Mouse (Mus musculus) forebrain, embryonic 13.5 days (tissue): ENCODE measurements around the gene Scd1. TPM values are rescaled to one million over a fixed set of nuclear protein-coding genes. Genes with fewer than 3 reads are reported as not detected.
"Not testable (repeated sequence)": the region's sequence is repeated elsewhere in the genome, so short reads cannot be mapped to it uniquely, and the experiment has no call there.

Source experiments
- ATAC-seq: fragments of 200-750 bp; cut with Nextera tagmentation; 2 replicates; pipeline ENCODE4 v1.8.0; 2017
- H3K27ac ChIP-seq: fragments of 300-500 bp; sonication (generic); 2 replicates; pipeline ENCODE4 v1.5.1; 2015; ENCODE audit warnings: inconsistent platforms, mild to moderate bottlenecking, moderate library complexity
- H3K27me3 ChIP-seq: fragments of 300-500 bp; sonication (generic); 2 replicates; pipeline ENCODE4 v1.6.1; 2015; ENCODE audit warnings: mild to moderate bottlenecking, inconsistent platforms
- H3K36me3 ChIP-seq: fragments of 300-500 bp; sonication (generic); 2 replicates; pipeline ENCODE4 v1.6.1; 2015; ENCODE audit warnings: mild to moderate bottlenecking, inconsistent platforms; ENCODE audit not compliant: poor library complexity, severe bottlenecking
- H3K4me1 ChIP-seq: fragments of 300-500 bp; sonication (generic); 2 replicates; pipeline ENCODE4 v1.6.1; 2015; ENCODE audit warnings: inconsistent platforms
- H3K4me2 ChIP-seq: fragments of 300-500 bp; sonication (generic); 2 replicates; pipeline ENCODE4 v1.6.1; 2015; ENCODE audit warnings: inconsistent platforms, mild to moderate bottlenecking, moderate library complexity
- H3K4me3 ChIP-seq: fragments of 300-500 bp; sonication (generic); 2 replicates; pipeline ENCODE4 v1.5.1; 2015; ENCODE audit warnings: mild to moderate bottlenecking, inconsistent platforms
- H3K9ac ChIP-seq: fragments of 300-500 bp; sonication (generic); 2 replicates; pipeline ENCODE4 v1.6.1; 2015; ENCODE audit warnings: mild to moderate bottlenecking, inconsistent platforms
- H3K9me3 ChIP-seq: fragments of 300-500 bp; sonication (generic); replicated peaks from 2 replicates; pipeline ENCODE4 v1.6.1; 2016; ENCODE audit warnings: inconsistent platforms
- WGBS: fragments of 180-500 bp; shearing (Covaris S2); methylation state at CpG from one replicate; pipeline ENCODE4 v1.1.7; 2015; 5-methylcytosine and 5-hydroxymethylcytosine counted together
- polyA plus RNA-seq: library from polyadenylated mRNA; unstranded; fragments of >200 nt; fragmentation: Nextera tagmentation; extraction: Ambion mirVana; gene quantifications from 2 replicates; pipeline ENCODE4 v1.2.1, GENCODE M21; 2015

Gene Scd1
- polyA plus RNA-seq, 1 experiment from 2014 or later, result 3.0 TPM

DNA sequence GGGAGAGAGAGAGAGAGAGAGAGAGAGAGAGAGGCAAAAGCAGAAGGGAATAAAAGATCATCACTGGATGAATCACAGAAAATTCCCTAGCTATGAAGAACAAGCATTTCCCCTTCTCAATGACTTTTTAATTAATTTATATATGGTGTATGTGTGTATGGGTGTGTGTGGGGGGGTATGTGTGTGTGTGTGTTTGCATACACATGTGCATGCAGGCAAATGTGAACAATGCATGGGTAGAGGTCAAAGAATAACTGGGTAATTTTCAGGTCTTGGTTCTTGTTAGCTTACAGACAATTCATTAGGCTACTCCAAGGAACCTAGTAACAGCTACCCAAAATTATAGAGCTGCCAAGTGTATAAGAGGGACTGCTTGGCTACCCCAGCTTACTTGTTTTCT lies 28.6 kb downstream of the Scd1 start:
- no peak overlapping the region for H3K4me2 ChIP-seq

DNA sequence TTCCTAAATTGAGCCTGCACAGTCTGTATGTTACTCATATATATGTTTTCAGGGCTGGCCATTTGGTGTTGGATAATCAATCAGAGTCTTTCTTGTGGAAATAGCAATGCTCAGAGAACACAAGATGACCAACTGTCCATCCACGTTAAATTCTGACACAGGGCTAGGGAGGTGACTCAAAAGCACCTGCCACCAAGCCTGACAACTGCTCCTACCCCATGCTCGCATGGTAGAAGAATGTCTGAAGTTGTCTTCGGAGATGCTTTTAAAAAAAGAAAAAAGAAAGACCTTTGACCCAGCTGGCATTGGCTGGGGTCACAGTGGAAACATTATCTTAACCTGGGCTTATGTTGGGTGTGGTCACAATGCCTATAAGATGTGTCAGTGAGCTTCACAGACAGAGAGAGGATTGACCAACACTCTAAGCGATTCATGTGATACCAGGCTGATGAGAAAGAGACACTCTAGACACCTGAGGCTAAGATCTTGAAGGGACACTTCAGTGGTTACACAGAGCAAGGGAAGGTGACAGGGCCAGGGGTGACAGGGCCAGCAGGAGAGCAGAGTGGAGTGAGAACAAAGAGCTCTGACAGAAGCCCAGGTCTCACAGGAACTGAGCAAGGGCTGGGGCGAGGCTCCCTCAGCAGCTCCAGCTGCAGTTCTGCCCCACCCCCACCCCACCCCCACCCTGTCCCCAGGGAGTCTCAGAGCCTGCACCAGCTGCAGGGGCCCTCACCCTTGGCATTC lies 29.9 kb downstream of the Scd1 start:
- 57% methylated on average over 5 of the region's 5 CpGs for WGBS
- Histone ChIP-seq H3K27ac (no peak overlapping the region), H3K9me3 (no peaks in the 10 kb centered on the region), H3K9ac (no peak overlapping the region), H3K27me3 (no peaks in the 10 kb centered on the region), H3K4me3 (no peak overlapping the region), H3K4me2 (no peak overlapping the region), H3K36me3 (no peaks in the 10 kb centered on the region), H3K4me1 (no peaks in the 10 kb centered on the region)
- no peak for ATAC-seq

More for the DNA sequence above, 28.6 kb downstream of the Scd1 start:
- no peak for ATAC-seq
- Histone ChIP-seq H3K36me3 (no peaks in the 10 kb centered on the region), H3K27me3 (no peaks in the 10 kb centered on the region), H3K9me3 (no peaks in the 10 kb centered on the region), H3K4me3 (no peak overlapping the region), H3K27ac (no peak overlapping the region), H3K4me1 (no peaks in the 10 kb centered on the region), H3K9ac (no peak overlapping the region)

DNA sequence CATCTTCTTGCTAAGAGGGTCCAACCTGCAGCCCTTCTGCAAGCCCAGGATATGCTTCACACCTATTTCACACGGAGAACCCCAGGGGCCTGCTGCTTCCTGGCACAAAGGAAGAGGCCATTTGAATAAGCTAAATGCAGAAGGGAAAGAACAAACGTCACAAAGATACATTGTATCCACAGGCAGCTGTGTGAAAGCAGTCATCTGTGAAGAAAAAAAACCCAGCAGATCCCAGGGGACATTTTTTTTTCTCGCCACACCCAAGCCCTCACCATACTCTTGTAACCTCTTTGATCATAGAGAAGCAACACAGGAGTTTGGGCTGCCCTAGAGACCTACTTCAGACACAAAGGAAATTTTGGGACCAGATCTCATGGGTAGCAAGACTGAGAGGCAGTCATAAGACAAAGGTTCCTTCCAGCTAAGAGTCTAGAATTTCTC lies 31.1 kb downstream of the Scd1 start:
- no peaks in the 10 kb centered on the region for H3K9me3 ChIP-seq
- no peaks in the 10 kb centered on the region for H3K27me3 ChIP-seq
- no peak for ATAC-seq
- 22% methylated on average over 3 of the region's 3 CpGs for WGBS
- no peaks in the 10 kb centered on the region for H3K4me1 ChIP-seq
- H3K4me2 ChIP-seq, result no peak overlapping the region
- no peak overlapping the region for H3K27ac ChIP-seq
- no peak overlapping the region for H3K9ac ChIP-seq
- no peaks in the 10 kb centered on the region for H3K36me3 ChIP-seq
- H3K4me3 ChIP-seq, result no peak overlapping the region

DNA sequence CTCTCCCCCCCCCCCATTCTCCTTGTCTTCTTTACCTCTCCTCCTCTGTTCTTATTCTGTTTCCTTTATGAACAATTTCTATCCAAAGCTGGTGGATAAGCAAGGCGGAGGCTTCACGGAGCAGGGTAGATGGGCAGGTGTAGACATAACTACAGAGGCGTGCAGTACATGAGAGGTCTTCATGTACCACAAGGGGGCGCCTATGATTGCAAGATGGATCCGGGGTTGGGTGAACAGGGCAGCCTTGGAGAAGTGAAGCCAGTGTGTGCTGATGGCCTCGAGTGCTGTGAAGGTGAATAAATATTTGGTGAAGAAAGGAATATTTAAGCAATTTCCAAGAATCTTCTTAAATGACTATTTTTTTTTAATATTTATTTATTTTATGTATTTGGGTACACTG lies 34.7 kb downstream of the Scd1 start:
- WGBS, result 21% methylated on average over 6 of the region's 6 CpGs

DNA sequence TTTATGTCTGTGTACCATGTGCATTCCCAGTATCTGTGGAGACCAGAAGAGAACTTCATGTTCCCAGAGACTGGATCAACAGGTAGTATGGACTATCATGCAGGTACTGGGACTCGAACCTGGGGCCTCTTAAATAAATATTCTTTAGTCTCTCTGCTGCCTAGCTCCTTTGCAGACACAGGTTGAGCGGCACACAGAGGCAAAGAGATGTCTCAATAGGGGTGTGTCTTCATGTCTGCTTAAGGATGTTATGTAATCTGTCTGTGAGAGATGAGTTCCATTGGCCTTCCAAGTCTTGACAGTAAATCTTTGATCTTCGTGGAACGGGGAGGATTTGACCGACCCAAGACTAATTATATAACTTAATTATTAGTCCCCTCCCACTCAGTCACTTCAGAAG lies 37.4 kb downstream of the Scd1 start:
- no peak overlapping the region for H3K9ac ChIP-seq
- WGBS, result 76% methylated on average over 5 of the region's 5 CpGs
- H3K4me1 ChIP-seq, result 0 out of 2 replicates have a peak, but pooled peaks cover 4% of the 10 kb centered on the region
- H3K27ac ChIP-seq, result no peak overlapping the region
- H3K36me3 ChIP-seq, result no peaks in the 10 kb centered on the region
- H3K27me3 ChIP-seq, result no peaks in the 10 kb centered on the region
- no peaks in the 10 kb centered on the region for H3K9me3 ChIP-seq
- H3K4me3 ChIP-seq, result no peak overlapping the region
- ATAC-seq, result no peak
- no peak overlapping the region for H3K4me2 ChIP-seq

More for the DNA sequence above, 34.7 kb downstream of the Scd1 start:
- Histone ChIP-seq H3K4me3 (no peak overlapping the region), H3K9me3 (no peaks in the 10 kb centered on the region), H3K27me3 (no peaks in the 10 kb centered on the region), H3K27ac (no peak overlapping the region), H3K4me2 (no peak overlapping the region), H3K36me3 (no peaks in the 10 kb centered on the region), H3K4me1 (0 out of 2 replicates have a peak, but pooled peaks cover 4% of the 10 kb centered on the region), H3K9ac (no peak overlapping the region)
- peak; percentile 78; the same call in 1 of the 2 replicates for ATAC-seq

DNA sequence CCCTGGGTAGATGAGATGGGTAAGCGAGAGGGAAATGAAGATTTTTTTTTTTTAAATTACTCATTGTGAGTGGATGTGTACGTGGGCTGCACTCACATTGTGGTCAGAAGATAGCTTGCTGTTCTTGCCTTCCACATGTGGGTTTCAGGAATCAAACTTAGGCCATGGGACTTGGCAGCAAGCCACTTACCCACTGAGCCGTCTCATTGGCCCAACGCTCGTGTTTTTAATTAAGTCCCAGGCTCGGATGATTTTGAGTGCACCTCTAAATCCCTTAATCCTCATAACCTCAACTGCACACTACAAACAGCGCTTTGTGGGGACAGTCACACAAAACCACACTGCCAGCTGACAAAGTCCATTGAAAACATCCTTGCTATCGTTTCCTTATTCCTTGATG lies 38.3 kb downstream of the Scd1 start:
- no peak overlapping the region for H3K4me3 ChIP-seq
- H3K36me3 ChIP-seq, result no peaks in the 10 kb centered on the region
- H3K27me3 ChIP-seq, result no peaks in the 10 kb centered on the region
- H3K9me3 ChIP-seq, result no peaks in the 10 kb centered on the region
- 54% methylated on average over 8 of the region's 8 CpGs for WGBS
- no peak overlapping the region for H3K27ac ChIP-seq
- H3K4me2 ChIP-seq, result no peak overlapping the region
- no peak overlapping the region for H3K9ac ChIP-seq
- 0 out of 2 replicates have a peak, but pooled peaks cover 4% of the 10 kb centered on the region for H3K4me1 ChIP-seq
- ATAC-seq, result no peak

DNA sequence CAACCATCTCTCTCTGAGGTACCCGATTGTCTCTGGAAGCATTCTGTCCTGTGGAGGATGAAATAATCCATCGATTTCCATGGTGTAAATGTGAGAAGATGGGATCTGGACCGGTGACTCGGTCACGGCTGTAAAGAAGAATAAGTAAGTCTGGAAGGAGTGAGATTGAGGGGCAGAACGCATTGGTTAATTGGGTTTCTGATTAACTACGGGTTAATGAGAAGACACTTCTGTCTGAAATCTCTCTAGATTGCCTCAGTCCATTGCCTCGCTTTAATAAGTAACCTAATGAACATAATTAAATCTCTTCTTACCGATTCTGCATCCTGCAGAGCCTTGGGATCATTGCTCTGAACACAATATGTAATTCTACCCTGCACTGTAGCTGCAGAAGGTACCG lies 40.6 kb downstream of the Scd1 start:
- 52% methylated on average over 10 of the region's 10 CpGs for WGBS
- not testable (repeated sequence) for H3K9ac ChIP-seq, ATAC-seq, H3K27ac ChIP-seq, H3K4me3 ChIP-seq, H3K9me3 ChIP-seq, H3K4me1 ChIP-seq, H3K27me3 ChIP-seq, H3K4me2 ChIP-seq, H3K36me3 ChIP-seq

DNA sequence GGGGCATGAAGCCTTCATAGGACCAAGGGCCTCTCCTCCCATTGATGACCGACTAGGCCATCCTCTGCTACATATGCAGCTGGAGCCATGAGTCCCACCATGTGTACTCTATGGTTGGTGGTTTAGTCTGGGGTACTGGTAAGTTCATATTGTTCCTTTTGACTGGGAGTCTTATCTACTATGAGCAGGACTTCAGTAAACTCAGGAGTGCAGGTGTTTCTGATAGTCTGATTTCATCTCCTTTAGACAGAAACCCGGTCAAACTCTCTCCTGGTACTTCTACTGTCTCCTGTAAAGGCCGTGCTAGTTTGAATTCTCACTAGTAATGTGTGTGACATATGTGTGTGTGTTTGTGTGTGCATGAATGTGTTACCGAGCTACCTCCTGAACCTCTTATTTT lies 41.9 kb downstream of the Scd1 start:
- Histone ChIP-seq H3K4me2 (no peak overlapping the region), H3K36me3 (no peaks in the 10 kb centered on the region), H3K27me3 (no peaks in the 10 kb centered on the region), H3K9me3 (no peaks in the 10 kb centered on the region; the same call in 1 of the 2 replicates), H3K4me3 (no peak overlapping the region), H3K27ac (no peak overlapping the region), H3K9ac (no peak overlapping the region), H3K4me1 (0 out of 2 replicates have a peak, but pooled peaks cover 4% of the 10 kb centered on the region)
- WGBS, result 99% methylated on average over 4 of the region's 4 CpGs
- ATAC-seq, result no peak

DNA sequence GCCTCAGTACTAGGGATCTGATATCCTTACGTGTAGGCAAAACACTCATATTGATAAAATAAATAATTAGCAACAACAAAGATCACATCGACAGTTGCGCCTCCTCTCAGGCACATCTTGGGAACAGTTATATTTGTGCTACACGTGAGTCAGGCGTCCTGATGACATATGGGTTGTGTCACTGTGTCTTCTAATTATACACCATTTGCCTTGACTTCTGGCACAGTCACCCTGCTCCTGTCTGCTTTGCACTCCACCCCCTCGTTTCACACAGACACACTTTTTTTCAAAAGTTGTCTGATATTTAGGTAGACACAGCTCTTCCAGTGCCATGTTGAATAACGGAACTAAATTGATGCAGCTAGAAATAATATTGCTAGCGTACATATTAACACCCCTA lies 43.6 kb downstream of the Scd1 start:
- H3K27ac ChIP-seq, result no peak overlapping the region
- H3K4me1 ChIP-seq, result peaks cover under 1% of the 10 kb centered on the region; the same call in 1 of the 2 replicates
- no peak overlapping the region for H3K4me2 ChIP-seq
- no peak for ATAC-seq
- H3K9ac ChIP-seq, result no peak overlapping the region
- no peaks in the 10 kb centered on the region for H3K27me3 ChIP-seq
- H3K4me3 ChIP-seq, result no peak overlapping the region
- no peaks in the 10 kb centered on the region; the same call in 1 of the 2 replicates for H3K9me3 ChIP-seq
- 83% methylated on average over 8 of the region's 8 CpGs for WGBS
- H3K36me3 ChIP-seq, result no peaks in the 10 kb centered on the region

DNA sequence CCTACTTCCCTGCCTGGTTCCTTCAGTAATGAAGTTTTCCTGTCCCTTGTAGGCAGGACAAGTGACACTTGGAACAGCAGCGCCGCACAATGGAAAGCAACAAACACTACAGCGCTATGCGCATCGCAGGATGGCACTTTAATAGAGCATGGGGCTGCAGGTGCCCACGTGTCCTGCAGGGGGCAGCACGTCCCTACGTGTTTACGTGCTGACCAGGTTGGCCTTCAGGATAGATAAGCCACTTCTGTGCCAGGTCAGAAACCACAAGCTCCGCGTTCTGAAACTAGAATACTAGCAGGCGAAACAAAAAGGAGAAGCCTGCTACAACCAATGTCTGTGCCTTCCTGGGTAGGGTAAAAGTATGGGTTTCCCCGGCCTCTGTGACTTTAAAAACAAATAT lies 44.1 kb downstream of the Scd1 start:
- H3K36me3 ChIP-seq, result no peaks in the 10 kb centered on the region
- no peak for ATAC-seq

DNA sequence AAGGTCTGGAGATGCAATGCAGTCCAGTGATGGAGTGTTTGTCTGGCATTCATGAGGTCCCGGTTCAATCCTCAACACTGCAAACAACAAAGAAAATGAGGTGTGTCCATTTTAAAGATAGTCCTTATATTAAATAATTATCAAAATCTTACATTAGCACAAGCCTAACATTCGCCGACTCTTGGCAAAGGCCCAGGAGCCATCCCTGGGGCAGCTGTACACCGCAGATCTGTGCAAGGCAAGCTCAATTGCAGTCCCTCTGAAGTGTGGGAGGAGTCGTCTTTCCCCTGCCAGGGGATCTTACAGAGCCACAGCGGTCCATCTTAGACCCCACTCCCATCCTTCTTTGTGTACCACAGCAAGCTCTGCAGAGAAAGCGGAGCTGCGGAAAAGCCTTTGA lies 49.0 kb downstream of the Scd1 start:
- H3K9me3 ChIP-seq, result no peaks in the 10 kb centered on the region; the same call in 1 of the 2 replicates
- H3K27ac ChIP-seq, result no peak overlapping the region
- 38% methylated on average over 8 of the region's 8 CpGs for WGBS
- no peak overlapping the region for H3K4me3 ChIP-seq
- H3K27me3 ChIP-seq, result no peaks in the 10 kb centered on the region
- peaks cover 4% of the 10 kb centered on the region; the same call in 1 of the 2 replicates for H3K4me1 ChIP-seq
- ATAC-seq, result no peak
- H3K9ac ChIP-seq, result no peak overlapping the region
- no peak overlapping the region for H3K4me2 ChIP-seq
- H3K36me3 ChIP-seq, result no peaks in the 10 kb centered on the region

More for the DNA sequence above, 44.1 kb downstream of the Scd1 start:
- Histone ChIP-seq H3K27ac (no peak overlapping the region), H3K4me3 (no peak overlapping the region), H3K4me2 (0 out of 2 replicates have a peak overlapping the region, but pooled peaks have one; percentile 6), H3K9me3 (no peaks in the 10 kb centered on the region; the same call in 1 of the 2 replicates), H3K27me3 (no peaks in the 10 kb centered on the region), H3K4me1 (peaks cover 4% of the 10 kb centered on the region; the same call in 1 of the 2 replicates), H3K9ac (no peak overlapping the region)
- 19% methylated on average over 13 of the region's 13 CpGs for WGBS

DNA sequence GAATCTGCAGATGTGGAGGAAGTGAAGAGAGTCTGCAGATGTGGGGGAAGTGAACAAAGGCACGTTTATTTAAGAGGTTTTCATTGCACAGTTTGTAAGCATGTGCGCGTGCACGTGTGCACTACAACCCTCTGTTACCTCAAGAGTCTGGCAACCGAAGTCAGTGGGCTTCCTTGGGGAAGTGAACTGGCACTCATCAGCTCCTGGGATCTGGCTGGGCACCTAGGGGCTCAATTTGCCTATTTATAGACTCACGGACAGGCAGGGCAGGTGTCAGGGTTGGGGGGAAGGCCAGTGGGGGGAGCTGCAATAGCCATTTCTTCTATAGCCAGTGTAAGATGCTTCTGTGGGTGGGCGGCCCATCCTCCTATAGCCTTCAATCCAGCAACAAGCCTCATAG lies 55.9 kb downstream of the Scd1 start:
- no peak overlapping the region for H3K4me2 ChIP-seq
- H3K4me3 ChIP-seq, result no peak overlapping the region
- H3K9ac ChIP-seq, result no peak overlapping the region
- H3K4me1 ChIP-seq, result no peaks in the 10 kb centered on the region
- WGBS, result 80% methylated on average over 7 of the region's 7 CpGs
- no peaks in the 10 kb centered on the region for H3K27me3 ChIP-seq
- H3K9me3 ChIP-seq, result no peaks in the 10 kb centered on the region
- H3K27ac ChIP-seq, result no peak overlapping the region
- no peaks in the 10 kb centered on the region for H3K36me3 ChIP-seq
- no peak for ATAC-seq

DNA sequence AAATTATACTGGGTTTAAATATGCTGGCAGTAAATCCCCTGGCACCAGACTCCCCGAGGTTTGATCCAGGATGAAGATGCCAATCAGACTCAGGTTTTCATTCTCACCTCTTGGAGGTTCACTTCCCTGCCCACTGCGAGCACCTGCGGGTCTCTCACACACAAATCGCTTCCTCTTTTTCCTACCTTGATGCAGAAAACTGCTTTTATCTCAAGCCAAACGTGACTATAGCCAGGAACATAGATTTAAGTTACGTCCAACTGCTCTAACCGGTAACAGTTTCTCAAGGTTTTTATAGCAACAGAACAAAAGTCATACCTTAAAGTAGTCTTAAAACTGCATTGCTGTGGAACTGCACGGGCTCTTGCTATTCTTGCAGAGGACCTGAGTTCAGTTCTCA lies 58.0 kb downstream of the Scd1 start:
- Histone ChIP-seq H3K4me2 (no peak overlapping the region), H3K4me1 (no peaks in the 10 kb centered on the region), H3K9ac (no peak overlapping the region), H3K4me3 (no peak overlapping the region), H3K9me3 (no peaks in the 10 kb centered on the region), H3K36me3 (no peaks in the 10 kb centered on the region), H3K27me3 (no peaks in the 10 kb centered on the region), H3K27ac (no peak overlapping the region)
- 92% methylated on average over 8 of the region's 8 CpGs for WGBS
- ATAC-seq, result no peak
